Mouse (Mus musculus) embryonic facial prominence, embryonic 11.5 days (tissue): ENCODE measurements around the gene Lrrc46. TPM values are rescaled to one million over a fixed set of nuclear protein-coding genes. Genes with fewer than 3 reads are reported as not detected.
A peak's percentile ranks its signal among the peaks of the same experiment; 100 is the strongest.

Experiments used
- ATAC-seq: fragments of 200-750 bp; cut with Nextera tagmentation; replicated peaks from 2 replicates; pipeline ENCODE4 v1.8.0; 2017; ENCODE audit warnings: low read depth; ENCODE audit not compliant: insufficient number of reproducible peaks, low FRiP score, low TSS enrichment
- DNase-seq: peaks from one replicate; pipeline ENCODE4 v3.0.0-alpha.2; 2015; ENCODE audit warnings: low spot score
- H3K27ac ChIP-seq: fragments of 300-500 bp; sonication (generic); replicated peaks from 2 replicates; pipeline ENCODE4 v1.5.1; 2014; ENCODE audit warnings: mild to moderate bottlenecking, low read depth, low read length, control low read depth
- H3K27me3 ChIP-seq: fragments of 300-500 bp; sonication (generic); 2 replicates; pipeline ENCODE4 v1.6.1; 2014; ENCODE audit warnings: mild to moderate bottlenecking, low read length, moderate library complexity, mixed read lengths; ENCODE audit not compliant: control insufficient read depth, insufficient read depth
- H3K36me3 ChIP-seq: fragments of 300-500 bp; sonication (generic); replicated peaks from 2 replicates; pipeline ENCODE4 v1.6.1; 2014; ENCODE audit warnings: low read depth, mild to moderate bottlenecking, low read length, moderate library complexity, mixed read lengths; ENCODE audit not compliant: control insufficient read depth, insufficient read depth
- H3K4me1 ChIP-seq: fragments of 300-500 bp; sonication (generic); 2 replicates; pipeline ENCODE4 v1.6.1; 2014; ENCODE audit warnings: low read length, mixed read lengths; ENCODE audit not compliant: control insufficient read depth, insufficient read depth
- H3K4me2 ChIP-seq: fragments of 300-500 bp; sonication (generic); 2 replicates; pipeline ENCODE4 v1.6.1; 2014; ENCODE audit warnings: low read depth, mild to moderate bottlenecking, control low read depth, low read length, moderate library complexity
- H3K4me3 ChIP-seq: fragments of 300-500 bp; sonication (generic); 2 replicates; pipeline ENCODE4 v1.5.1; 2014; ENCODE audit warnings: low read depth, low read length, control low read depth
- H3K9ac ChIP-seq: fragments of 300-500 bp; sonication (generic); replicated peaks from 2 replicates; pipeline ENCODE4 v1.6.1; 2014; ENCODE audit warnings: mild to moderate bottlenecking, control low read depth, low read length
- H3K9me3 ChIP-seq: fragments of 300-500 bp; sonication (generic); replicated peaks from 2 replicates; pipeline ENCODE4 v1.6.1; 2016; ENCODE audit warnings: mild to moderate bottlenecking, low read length, inconsistent platforms, mixed read lengths; ENCODE audit not compliant: control insufficient read depth
- WGBS: fragments of 180-500 bp; shearing (Covaris S2); extraction: QIAGEN DNeasy Blood & Tissue Kit; methylation state at CpG from one replicate; pipeline ENCODE4 v1.1.7; 2014; 5-methylcytosine and 5-hydroxymethylcytosine counted together
- polyA plus RNA-seq: library from polyadenylated mRNA; unstranded; fragments of >200 nt; fragmentation: Nextera tagmentation; extraction: Ambion mirVana; gene quantifications from 2 replicates; pipeline ENCODE4 v1.2.1, GENCODE M21; 2014

Gene Lrrc46
- polyA plus RNA-seq, 1 experiment from 2014 or later = 1.1 TPM

GRCm38 (mm10) chr11:97044902-97045301, 3.7 kb upstream of the Lrrc46 start:
- Histone ChIP-seq H3K9me3 (no peaks in the 10 kb centered on the region), H3K9ac (no peak overlapping the region), H3K4me1 (0 out of 2 replicates have a peak, but pooled peaks cover 2% of the 10 kb centered on the region), H3K4me3 (no peak overlapping the region), H3K36me3 (no peaks in the 10 kb centered on the region; the same call in none of the 2 replicates), H3K4me2 (no peak overlapping the region), H3K27me3 (no peaks in the 10 kb centered on the region), H3K27ac (no peak overlapping the region)
- ATAC-seq (no peak), DNase-seq (no peak)
- 96% methylated on average over 8 of the region's 8 CpGs for WGBS

DNA sequence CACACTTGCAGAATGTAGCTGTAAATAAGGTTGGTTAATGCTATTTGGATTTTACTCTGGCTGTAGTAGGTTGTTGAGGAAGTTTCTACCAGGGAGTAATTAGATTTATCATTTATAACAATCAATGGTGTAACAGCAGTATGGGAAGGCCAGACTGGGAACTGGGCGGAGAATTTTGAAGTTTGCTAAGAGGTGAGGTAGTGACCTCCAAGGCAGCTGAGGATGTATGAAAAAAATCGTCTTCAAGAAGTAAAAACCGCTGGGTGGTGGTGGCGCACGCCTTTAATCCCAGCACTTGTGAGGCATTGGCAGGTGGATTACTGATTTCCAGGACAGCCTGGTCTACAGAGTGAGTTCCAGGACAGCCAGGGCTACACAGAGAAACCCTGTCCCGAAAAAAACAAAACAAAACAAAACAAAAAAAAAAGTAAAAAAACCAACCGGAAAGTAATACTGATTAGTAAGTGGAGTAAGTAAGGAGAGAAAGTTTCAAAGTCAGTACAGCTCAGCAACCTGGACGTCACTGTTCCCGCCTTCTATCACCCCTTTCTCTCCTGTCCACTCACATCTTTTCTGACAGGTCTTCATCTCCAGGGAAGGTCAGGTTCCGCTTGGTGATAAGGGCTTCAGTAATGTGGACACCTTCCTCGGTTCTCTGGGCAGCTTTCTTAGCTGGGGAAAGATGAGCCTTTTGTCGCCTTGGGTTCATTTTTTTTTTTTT, 746 bp downstream of the Lrrc46 start:
- ATAC-seq = no peak
- Histone ChIP-seq H3K4me1 (0 out of 2 replicates have a peak, but pooled peaks cover 2% of the 10 kb centered on the region), H3K27ac (no peak overlapping the region), H3K27me3 (no peaks in the 10 kb centered on the region), H3K4me2 (peak overlapping the region; percentile 66; the same call in 1 of the 2 replicates), H3K9me3 (no peaks in the 10 kb centered on the region), H3K4me3 (0 out of 2 replicates have a peak overlapping the region, but pooled peaks have one; percentile 35), H3K9ac (no peak overlapping the region), H3K36me3 (no peaks in the 10 kb centered on the region; the same call in 1 of the 2 replicates)
- no peak for DNase-seq
- 53% methylated on average over 12 of the region's 12 CpGs for WGBS

- 0 out of 2 replicates have a peak, but pooled peaks cover 2% of the 10 kb centered on the region for H3K4me1 ChIP-seq
- DNase-seq (no peak), ATAC-seq (no peak)
- H3K27me3 ChIP-seq = no peaks in the 10 kb centered on the region
- WGBS = 68% methylated on average over 7 of the region's 7 CpGs
- no peaks in the 10 kb centered on the region for H3K9me3 ChIP-seq
- no peak overlapping the region for H3K4me3 ChIP-seq
- no peaks in the 10 kb centered on the region for H3K36me3 ChIP-seq
- H3K9ac ChIP-seq = no peak overlapping the region
- H3K4me2 ChIP-seq = no peak overlapping the region
- no peak overlapping the region for H3K27ac ChIP-seq
These were observed 2.3 kb downstream of the Lrrc46 start for GRCm38 (mm10) chr11:97038881-97039280.

DNA sequence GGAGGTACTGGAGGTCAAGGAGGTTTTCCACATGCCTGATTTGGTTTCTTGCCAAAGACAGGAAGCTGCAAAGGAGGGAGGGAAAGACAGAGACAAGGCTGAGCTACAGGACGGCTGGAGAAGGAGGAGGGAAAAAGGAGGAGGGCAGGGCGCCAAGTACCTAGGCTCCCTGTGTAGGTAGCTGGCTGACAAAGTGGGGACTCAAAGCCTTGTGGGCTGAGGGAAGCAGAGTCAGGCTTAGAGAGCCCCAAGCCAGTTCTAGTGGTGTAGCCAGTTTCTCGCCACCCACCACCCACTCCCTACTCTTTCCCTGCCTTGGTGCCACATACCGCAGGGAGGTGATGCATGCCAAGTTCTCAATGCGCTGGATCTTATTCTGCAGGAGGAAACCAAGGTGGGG, 5.1 kb downstream of the Lrrc46 start:
- no peaks in the 10 kb centered on the region for H3K9me3 ChIP-seq
- DNase-seq (no peak), ATAC-seq (no peak)
- no peak overlapping the region for H3K27ac ChIP-seq
- no peaks in the 10 kb centered on the region for H3K36me3 ChIP-seq
- H3K4me1 ChIP-seq = no peaks in the 10 kb centered on the region
- H3K4me2 ChIP-seq = no peak overlapping the region
- H3K27me3 ChIP-seq = no peaks in the 10 kb centered on the region
- H3K4me3 ChIP-seq = no peak overlapping the region
- H3K9ac ChIP-seq = no peak overlapping the region
- 80% methylated on average over 5 of the region's 5 CpGs for WGBS

GRCm38 (mm10) chr11:97033781-97034180, 7.4 kb downstream of the Lrrc46 start:
- H3K27ac ChIP-seq = no peak overlapping the region
- no peak for ATAC-seq

GRCm38 (mm10) chr11:97032499-97032898, 8.7 kb downstream of the Lrrc46 start:
- ATAC-seq (no peak), DNase-seq (no peak)
- Histone ChIP-seq H3K27me3 (no peaks in the 10 kb centered on the region), H3K9me3 (no peaks in the 10 kb centered on the region), H3K4me1 (no peaks in the 10 kb centered on the region), H3K9ac (no peak overlapping the region), H3K4me3 (no peak overlapping the region), H3K4me2 (no peak overlapping the region), H3K36me3 (no peaks in the 10 kb centered on the region), H3K27ac (no peak overlapping the region)
- 96% methylated on average over 4 of the region's 4 CpGs for WGBS

More at GRCm38 (mm10) chr11:97033781-97034180, 7.4 kb downstream of the Lrrc46 start:
- H3K9me3 ChIP-seq = no peaks in the 10 kb centered on the region
- H3K4me2 ChIP-seq = no peak overlapping the region
- no peak overlapping the region for H3K9ac ChIP-seq
- no peak for DNase-seq
- no peak overlapping the region for H3K4me3 ChIP-seq
- WGBS = 88% methylated on average over 4 of the region's 4 CpGs
- H3K4me1 ChIP-seq = no peaks in the 10 kb centered on the region
- H3K27me3 ChIP-seq = no peaks in the 10 kb centered on the region
- no peaks in the 10 kb centered on the region for H3K36me3 ChIP-seq

DNA sequence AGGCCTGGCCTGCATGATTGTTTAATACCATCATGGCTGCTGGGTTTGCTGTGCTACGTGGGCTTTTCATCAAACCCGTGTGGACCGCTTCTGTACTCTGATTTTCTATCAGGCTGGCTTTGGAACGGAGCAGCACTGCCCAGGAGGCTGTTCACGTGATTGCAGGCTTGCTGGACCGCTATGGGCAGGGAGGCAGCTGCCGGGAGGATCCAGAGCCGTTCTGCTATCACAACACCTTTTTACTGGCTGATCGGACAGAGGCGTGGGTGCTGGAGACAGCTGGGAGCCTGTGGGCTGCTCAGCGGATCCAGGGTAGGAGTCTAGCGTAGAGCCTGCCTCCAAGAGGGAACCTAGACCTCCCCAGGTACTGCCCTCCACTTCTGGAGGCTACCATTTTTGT, 9.2 kb downstream of the Lrrc46 start:
- no peak overlapping the region for H3K4me3 ChIP-seq
- no peak overlapping the region for H3K27ac ChIP-seq
- H3K9ac ChIP-seq = no peak overlapping the region
- H3K27me3 ChIP-seq = no peaks in the 10 kb centered on the region
- no peak overlapping the region for H3K4me2 ChIP-seq
- H3K4me1 ChIP-seq = no peaks in the 10 kb centered on the region
- 83% methylated on average over 12 of the region's 12 CpGs for WGBS
- ATAC-seq (no peak), DNase-seq (no peak)
- H3K36me3 ChIP-seq = no peaks in the 10 kb centered on the region
- no peaks in the 10 kb centered on the region for H3K9me3 ChIP-seq

- peak overlapping the region; percentile 72 for H3K4me2 ChIP-seq
- H3K9me3 ChIP-seq = no peaks in the 10 kb centered on the region
- ATAC-seq = no peak
- peaks cover 3% of the 10 kb centered on the region for H3K4me1 ChIP-seq
- DNase-seq = no peak
- H3K27ac ChIP-seq = peak overlapping the region; percentile 17
- WGBS = 19% methylated on average over 15 of the region's 15 CpGs
- H3K27me3 ChIP-seq = no peaks in the 10 kb centered on the region
- no peaks in the 10 kb centered on the region for H3K36me3 ChIP-seq
- peak overlapping the region; percentile 49 for H3K4me3 ChIP-seq
- H3K9ac ChIP-seq = peak overlapping the region; percentile 84
These were observed 10.8 kb downstream of the Lrrc46 start for GRCm38 (mm10) chr11:97030426-97030825.
